Mouse (Mus musculus) heart, postnatal 10 days (tissue): ENCODE data around the gene 4930556J24Rik. TPM values are rescaled to one million over a fixed set of nuclear protein-coding genes. Genes with fewer than 3 reads are reported as not detected.
"Not testable (repeated sequence)": the region's sequence is repeated elsewhere in the genome, so short reads cannot be mapped to it uniquely, and the experiment has no call there.

ENCODE experiments used
- DNase-seq, 2 experiments: peaks; one replicate each; pipeline ENCODE4 v3.0.0; 2021
- intact Hi-C: fragments of 180-260 bp; cut with DNase I; formaldehyde crosslinking; loops from one replicate; pipeline ENCODE4 v1.15.1; 2025
- total RNA-seq, 2 experiments: library from RNA; stranded (reverse); gene quantifications; 2 replicates each; pipeline ENCODE4 v1.2.3; 2021

Gene 4930556J24Rik
- total RNA-seq, 2 experiments from 2014 or later, result not detected

DNA sequence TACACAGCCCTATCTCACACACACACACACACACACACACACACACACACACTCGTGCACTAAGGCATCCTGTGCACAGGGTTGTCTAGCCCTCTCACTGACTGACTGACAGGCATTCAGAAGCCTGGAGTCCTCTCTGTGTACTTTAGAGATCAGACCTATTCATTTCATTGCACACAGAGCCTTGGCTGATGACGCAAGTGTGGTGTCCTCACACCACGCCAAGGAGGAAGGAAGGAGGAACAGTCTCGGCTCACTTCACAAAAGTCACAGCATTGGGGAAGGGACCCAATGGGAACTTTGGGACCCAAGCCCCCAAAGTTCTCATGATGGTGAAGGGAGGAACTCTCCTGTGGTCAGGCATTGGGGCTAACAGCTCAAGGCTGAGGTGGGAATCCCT, 46.6 kb downstream of the 4930556J24Rik start:
- intact Hi-C loops, result no loop called here

DNA sequence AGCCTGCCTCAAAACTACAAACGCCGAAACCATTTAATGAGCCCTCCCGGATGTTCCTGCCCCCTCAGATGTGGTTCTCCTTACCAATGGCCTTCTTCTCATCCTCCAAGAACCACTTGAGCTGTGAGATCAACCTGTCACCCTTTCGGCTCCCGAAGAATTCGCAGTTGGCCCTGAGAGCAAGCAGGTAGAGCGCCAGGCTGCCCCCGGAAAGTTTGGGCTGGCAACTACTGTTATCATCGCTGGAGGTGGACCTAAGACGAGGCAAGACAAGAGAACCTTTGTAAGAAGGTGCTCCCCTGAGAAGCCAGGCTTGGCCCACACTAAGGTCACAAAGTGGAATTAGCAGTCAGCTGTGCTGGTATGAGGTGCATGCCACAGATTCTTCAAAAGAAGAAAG, 50.7 kb downstream of the 4930556J24Rik start:
- no peak for DNase-seq
- intact Hi-C loops, result no loop called here

More for the DNA sequence above, 46.6 kb downstream of the 4930556J24Rik start:
- no peak for DNase-seq

DNA sequence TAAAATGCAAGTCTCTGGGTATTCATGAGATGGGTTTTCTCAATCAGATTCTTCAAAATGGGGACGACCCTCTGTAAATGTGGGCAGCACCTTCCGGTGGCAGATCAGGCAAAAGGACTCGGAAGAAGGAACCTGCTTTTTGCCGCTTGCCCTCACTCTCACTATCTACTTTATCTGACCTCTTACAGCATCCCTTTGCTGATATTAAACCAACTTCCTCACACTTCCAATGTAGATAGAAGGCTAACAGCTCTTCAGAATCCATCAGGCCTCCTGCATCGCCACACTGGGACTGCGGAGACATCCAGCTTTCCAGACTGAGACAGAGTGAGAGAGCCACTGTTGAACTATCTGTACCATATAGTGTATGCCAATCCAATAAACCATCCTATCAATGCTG, 53.8 kb downstream of the 4930556J24Rik start:
- DNase-seq, result no peak
- intact Hi-C loops, result no loop called here

DNA sequence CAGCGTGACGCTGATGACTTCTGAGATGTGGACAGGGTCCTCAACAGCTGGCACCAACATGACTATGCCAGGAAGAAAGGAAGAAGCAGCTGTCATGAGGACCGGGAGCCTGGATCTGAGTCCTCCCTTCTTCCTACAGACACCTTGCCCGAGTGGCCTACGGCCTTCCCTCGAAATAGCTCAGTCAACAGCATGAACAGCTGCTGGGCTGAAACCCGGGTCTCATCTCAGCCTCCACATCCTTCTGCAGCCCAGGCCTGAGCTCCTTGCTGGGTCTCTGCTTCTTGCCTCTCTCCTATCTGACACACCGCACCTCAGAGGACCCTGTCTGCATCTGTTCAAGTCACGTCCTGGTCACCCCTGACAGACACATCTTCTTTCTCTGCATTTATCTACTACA, 54.5 kb downstream of the 4930556J24Rik start:
- intact Hi-C loops, result no loop called here
- no peak for DNase-seq

DNA sequence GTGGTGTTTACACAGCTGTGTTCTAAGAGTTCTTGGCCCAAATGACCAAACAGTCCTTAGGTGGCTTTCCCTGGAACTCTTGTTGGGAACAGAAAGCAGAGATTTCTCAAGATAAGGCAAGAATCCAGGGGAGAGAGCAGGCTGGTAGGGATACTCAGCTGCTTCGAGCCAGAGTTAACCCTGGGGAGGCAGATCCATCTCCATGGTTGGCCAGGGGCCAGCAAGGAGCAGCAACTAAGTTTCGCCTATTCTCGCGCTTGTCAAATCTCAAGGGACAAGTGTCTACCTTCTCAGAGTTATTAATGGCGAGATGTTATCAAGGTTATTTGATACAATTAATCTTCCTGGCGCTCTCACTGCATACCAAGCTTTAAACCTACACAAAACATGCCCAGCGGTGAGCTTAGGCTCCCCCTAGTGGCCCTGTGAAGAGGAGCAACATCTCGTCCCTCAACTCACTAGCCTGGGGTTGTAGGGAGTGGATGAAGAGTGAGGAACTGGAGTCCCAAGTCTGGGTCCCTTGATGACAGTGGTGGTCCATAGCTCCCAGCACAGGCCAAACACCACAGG, 55.2 kb downstream of the 4930556J24Rik start:
- intact Hi-C loops, result no loop called here
- peak; percentile 40 to 59 for DNase-seq

DNA sequence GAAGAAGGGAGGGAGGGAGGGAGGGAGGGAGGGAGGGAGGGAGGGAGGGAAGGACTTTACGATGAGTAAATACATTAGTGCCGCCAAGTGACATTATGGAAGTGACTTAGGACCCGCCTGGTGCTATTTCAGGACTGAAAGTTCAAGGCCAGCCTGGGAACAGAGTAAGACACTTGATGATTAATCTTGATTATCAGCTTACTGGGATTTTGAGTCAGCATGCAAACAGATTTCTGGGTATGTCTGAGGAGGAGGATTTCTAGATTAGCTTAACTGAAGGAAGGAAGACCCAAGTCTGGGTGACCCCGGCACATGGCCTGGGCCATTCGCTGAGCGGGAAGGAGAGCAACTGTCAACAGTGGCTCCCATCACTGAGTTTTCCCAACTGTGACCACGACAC, 56.1 kb downstream of the 4930556J24Rik start:
- intact Hi-C loops, result no loop called here
- no peak for DNase-seq

DNA sequence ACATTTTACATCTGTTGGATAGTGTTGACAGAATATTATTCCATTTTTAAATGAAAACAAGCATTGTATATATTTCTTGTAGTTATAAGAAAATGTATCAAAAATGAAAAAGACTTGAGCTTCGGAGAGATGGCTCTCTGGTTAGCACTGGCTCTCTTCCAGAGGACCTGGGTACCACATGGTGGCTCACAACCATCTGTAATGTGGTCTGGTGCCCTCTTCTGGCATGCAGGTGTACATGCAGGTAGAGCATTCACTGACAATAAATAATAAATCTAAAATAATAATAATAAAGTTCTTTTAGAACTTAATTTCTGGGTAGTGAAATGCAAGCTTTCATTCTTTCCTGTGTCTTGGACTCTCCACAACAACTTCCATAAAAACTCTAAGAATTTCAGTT, 57.8 kb downstream of the 4930556J24Rik start:
- DNase-seq, result peak in 1 of 2 experiments; percentile 29
- intact Hi-C loops, result no loop called here

DNA sequence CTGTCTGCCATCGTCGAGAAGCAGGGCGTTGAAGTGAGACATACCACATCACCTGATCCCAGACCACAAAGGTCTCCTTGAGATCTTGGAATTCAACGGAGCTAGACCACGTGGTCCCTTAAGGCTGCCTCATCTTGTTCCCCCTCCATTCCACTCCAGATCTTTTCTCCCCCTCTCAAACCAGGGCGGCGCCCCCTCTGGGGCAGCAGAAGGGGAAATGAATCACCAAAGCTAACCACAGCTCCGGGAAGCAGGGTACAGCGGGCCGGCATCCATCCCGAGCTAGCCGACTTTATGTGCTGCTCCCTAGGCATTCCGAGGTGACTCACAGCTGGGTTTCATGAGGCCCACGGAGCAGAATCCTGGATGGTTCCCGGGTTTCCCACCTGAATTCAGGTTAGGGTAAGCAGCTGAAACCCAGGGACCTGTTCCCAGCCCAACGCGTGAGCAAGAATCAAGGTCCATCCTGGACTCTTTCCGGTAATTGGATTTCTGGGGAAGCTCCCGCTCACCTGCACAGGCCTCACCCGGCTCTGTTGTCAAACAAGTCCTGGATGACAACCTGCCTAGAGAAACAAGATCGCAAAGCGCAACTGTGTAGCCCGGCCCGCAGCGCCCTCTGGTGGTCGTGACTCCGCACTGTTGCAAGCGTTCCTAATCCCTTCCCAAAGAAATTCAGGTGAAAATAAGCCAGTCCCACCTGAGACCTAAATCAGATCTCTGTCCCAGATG, 62.3 kb downstream of the 4930556J24Rik start, which contains the start of gene Slc35e4:
TSS of gene Slc35e4 (minus strand) at position 556 of the 732 bp plus-strand sequence.
- DNase-seq, result peak; percentile 84 to 91
- intact Hi-C loops, result no loop called here

DNA sequence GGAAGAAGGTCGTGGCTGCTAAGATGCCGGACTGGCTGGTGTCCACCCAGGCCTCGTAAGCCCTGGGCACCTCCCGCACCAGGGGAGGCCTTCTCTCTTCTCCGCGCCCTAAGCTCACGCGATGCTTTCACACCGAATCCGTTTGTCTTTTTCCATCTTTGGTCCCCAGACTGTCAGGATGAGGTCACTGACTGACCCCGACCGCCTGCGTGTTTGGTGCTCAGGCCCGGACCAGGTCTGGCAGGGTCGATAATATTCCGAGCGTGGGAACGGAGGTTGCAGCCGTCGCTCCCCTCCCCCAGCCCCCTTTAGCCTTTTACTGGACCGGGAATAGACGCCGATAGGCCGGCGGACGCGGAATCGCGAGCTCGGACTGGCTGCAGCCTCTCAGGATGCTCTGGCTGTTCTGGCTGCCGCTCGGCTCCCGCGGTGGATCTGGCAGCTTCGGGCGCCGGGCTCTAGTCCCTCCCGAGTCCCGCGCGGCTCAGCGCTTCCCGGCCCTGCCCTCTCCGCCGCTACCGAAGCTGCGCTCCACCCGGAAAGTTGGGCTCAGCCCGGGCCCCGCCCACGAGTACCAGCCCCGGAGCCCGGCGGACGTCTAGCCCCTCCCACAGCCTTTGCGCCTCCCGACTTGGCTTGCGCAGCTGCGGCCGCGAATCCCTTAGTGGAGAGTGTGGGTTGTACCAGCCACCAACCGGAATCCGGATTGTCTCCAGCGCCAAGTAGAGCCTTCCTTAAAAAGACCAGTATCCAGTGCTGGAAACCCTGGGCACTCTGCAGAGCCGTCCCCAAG, 63.1 kb downstream of the 4930556J24Rik start:
- peak; percentile 90 to 94 for DNase-seq
- intact Hi-C loops, result loop anchor here (2.0 kb wide), 1 partner anchor 19 kb away; the partner anchor contains the start of genes 4921536K21Rik and Dusp18

DNA sequence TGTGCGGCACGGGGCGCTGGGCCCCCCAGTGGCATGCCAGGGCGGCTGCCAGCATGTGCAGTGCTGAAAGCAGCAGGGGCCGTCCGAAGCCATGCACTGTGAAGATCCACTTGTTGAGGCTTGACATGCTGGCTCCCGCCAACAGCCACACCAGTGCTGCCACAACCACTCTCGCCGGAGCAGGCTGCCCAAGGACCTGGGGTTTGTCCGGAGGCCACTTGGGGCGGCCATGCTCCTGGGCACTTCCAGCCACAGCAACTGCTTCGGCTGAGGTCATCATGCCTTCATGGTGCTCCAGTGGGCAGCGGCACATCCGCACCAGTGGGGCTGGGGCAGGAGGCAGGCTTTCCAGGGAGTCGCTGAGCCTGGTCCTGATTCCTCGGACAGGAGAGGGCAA, 63.7 kb downstream of the 4930556J24Rik start:
- DNase-seq, result peak in 1 of 2 experiments; percentile 37
- intact Hi-C loops, result loop anchor here (2.0 kb wide), 1 partner anchor 18 kb away; the partner anchor contains the start of genes 4921536K21Rik and Dusp18

DNA sequence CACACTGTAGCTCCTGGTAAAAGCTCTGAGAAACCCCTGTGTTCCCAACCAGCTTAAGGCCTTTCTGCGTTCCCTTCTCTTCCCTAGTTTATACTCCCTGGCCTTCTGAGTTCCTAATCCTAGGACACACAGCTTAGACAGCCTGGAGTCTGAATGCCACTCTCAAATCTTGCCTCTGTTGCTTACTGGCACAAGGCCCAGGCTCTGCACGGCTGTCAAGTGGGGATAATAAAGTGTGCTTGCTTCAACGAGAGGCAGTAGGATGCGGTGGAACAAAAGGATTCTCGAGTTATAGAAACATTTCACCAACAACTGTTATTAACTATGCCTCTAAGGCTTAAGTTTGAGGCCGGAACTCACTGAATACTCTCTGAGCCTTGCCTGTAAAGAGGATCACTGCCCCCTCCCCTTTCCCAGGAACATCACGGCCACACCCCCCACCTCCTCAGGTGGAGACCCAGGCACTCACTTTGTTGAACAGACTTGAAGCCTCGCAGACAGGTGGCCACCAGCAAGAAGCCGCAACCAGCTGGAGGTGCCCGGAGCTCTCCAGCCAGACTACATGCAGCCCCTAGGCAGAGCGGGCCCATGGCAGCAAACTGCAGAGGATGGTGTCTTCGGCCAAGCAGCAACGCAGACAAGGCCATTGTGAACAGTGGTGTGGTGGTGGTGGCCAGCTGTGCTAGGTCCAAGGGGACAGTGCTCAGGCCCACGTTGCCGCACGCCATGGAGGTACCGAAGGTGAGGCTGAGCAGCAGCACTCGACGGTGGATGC, 64.3 kb downstream of the 4930556J24Rik start:
- intact Hi-C loops, result loop anchor here (2.0 kb wide), 1 partner anchor 17 kb away; the partner anchor contains the start of genes 4921536K21Rik and Dusp18
- DNase-seq, result peak; percentile 32 to 42

DNA sequence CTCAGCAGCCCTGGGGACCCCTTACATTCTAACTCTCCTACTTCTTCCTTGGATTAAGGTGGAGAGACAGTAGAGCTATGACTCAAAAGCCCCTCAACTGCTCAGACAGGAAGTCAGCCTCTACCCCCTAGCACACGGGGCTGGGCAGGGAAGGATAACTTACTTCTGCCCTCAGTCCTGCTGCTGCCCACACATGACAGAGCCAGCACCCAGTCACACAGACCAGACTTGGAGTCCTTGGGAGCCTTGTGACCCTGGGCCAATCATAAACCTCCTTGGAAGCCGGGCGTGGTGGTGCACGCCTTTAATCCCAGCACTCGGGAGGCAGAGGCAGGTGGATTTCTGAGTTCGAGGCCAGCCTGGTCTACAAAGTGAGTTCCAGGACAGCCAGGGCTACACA, 65.1 kb downstream of the 4930556J24Rik start:
- DNase-seq, intact Hi-C loops: not testable (repeated sequence)

DNA sequence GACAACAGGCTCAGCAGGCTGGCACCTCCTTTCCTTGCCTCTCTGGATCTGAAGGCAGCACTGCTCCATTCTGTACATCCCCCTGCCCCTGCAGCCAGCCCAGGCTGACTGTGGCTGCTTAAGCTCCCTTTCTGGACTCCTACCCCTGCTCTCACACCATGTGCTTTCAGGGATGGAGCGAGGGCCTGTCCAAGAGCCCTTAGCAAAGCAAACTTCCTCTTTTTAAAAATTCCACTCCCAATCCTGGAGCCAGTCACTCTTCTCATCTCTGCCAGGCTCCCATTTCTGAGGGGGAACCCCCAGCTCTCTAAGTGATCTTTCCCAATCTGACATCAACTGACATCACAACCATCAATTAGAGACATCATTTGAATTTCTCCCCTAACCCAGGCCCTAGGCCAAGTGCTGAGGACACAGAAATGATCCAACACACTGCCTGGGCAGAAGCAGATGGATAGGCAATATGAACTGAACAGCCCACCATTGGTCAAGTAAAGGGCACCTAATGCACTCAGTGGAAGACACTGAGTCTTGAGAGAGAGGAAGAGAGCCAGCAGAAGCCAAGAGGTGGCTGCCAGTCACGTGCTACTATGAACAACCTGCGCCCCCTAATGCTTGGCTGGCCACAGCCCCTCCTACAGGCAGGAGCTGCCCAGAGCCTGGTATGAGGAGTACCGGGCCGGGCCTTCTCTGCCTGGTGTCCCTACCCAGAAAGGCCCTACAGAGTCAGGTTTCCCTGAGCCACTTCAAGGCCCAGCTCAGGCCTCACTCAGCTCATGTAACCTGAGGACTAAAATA, 65.9 kb downstream of the 4930556J24Rik start:
- peak in 1 of 2 experiments; percentile 17 for DNase-seq
- intact Hi-C loops, result no loop called here

DNA sequence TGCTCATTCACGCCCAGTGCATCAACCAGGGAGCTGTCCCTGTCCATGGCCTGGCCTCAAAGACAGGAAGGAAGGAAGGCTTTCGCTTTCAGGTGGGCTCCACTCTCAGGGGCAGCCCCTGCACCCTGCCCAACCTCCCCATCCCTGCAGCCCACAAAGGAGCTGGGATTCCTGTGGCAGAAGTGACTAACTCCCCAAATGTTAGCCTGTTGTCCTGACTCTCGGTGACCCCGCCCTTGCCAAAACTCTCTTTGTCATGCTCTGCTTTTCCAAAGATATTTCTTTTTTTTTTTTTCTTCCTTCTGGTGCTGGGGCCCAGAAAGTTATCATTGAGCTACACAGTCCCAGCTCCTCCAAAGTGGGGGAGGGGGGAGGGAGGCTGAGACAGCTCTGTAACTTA, 67.3 kb downstream of the 4930556J24Rik start:
- no peak for DNase-seq
- intact Hi-C loops, result no loop called here

DNA sequence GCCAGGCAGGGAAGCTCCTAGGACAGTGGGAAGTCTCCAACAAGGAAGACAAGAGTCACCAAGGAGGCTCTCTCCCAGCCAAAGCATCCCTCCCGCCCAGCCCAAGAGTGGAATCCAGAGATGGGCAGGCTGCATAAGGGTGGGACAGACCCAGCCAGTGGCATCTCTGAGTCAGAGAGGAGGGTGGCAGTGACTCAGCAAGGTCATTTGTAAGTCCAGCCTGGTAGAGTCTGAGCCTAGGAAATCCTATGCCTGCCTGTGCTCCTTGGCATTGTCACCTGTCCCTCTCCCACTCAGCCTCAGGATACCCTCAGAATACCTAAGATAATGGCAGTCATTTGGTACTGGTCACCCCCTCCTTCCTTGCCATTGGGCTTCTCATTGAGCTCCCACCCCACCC, 71.1 kb downstream of the 4930556J24Rik start:
- intact Hi-C loops, result no loop called here
- no peak for DNase-seq

DNA sequence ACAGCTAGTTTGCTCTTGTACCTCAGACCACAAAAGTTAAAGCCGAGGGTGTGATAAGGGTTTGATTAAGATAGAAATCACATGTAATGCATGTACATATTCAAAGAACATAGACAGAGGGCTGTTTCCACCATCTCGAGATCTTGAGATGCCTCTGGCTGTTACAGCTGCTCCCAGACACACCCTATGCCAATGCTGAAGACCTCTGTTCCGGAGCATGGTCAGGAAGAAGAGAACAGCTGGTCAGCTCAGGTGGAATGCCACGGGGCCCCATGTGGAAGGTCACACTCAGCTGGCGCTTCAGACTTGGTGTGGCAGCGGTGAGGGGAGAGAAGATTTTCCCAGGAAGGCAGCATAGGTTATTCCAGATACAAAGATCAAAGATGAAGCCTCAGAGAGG, 71.9 kb downstream of the 4930556J24Rik start:
- intact Hi-C loops, result no loop called here
- DNase-seq, result no peak

DNA sequence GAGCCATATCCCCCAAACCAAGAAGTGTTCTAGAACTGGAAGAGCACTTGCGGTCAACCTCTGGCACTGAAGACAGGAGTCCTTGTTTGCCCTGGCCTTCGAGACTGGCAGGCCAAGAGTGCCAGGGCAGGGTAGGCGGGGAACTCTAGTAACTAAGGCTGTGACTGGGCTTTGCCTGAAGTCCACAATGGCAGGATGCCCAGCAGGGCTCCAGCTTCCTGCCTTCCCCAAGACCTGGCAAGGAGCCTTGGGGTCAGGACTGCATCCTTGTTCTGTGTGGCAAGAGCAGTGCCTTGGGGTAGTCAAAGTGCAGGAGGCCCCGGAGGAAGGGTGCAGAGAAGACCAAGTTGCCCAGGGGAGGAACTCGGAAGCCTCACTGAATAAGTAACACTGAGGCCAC, 73.5 kb downstream of the 4930556J24Rik start:
- intact Hi-C loops, result no loop called here
- peak; percentile 79 to 81 for DNase-seq

DNA sequence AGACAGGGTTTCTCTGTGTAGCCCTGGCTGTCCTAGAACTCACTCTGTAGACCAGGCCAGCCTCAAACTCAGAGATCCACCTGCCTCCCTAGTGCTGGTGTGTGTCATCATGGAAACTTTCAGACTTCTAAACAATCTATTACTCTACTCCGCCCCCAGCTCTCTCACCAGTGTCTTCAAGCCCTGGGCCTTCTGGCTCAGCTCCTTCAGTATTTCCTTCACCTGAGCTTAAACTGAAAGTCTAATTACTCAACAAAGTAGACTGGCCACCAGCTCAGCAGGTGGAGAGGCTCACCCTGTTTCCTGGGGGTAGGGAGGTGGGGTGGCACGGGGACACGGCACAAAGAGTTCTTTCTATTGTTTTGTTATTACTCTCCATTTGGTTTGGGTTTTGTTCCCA, 74.1 kb downstream of the 4930556J24Rik start:
- intact Hi-C loops, result no loop called here
- no peak for DNase-seq

DNA sequence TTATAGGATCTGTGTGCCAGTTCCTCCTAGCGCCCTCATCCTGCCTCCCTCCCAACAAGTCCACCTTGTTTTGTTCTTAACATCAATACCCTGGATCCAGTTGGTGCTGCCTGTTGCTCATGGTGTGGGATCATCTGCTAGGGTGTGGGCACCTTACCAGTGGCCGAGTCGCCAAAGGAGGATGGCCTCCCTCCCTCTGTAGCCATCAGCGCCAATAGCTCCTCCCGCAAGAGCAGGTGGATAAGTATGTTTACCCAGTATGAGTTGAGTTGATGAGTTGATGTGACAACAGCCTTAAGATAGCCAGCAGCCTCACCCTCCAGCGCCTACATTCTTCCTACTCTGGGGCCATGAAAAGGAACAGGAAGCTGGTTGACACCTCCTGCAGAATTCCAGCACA, 76.3 kb downstream of the 4930556J24Rik start:
- intact Hi-C loops, result no loop called here
- DNase-seq, result no peak

DNA sequence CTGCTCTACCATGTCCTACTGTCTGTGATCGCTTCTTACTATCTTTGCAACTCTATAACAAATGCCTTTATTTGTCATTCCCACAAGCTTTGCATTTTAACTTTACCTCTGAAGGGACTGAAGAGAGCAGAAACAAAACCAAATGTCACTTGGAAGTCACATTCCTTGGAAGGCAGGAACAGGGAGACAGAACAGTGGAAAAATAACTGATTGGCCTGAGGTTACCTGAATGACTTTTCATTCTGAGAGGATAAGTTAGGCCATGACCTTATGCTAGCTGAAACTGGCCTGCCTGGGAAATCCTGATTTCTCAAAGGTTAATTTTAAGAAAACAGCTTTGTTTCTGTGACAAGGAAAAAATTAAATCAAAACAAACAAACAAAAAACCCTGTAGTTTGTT, 80.6 kb downstream of the 4930556J24Rik start:
- DNase-seq, result peak; percentile 19 to 30
- intact Hi-C loops, result loop anchor here (2.0 to 10.0 kb wide), 2 partner anchors 17 to 371 kb away; no protein-coding TSS in a partner anchor
